Mouse (Mus musculus): ENCODE data around the gene Dusp1. TPM values are rescaled to one million over a fixed set of nuclear protein-coding genes. Genes with fewer than 3 reads are reported as not detected.

Gene Dusp1
- total RNA-seq, 2 experiments from 2014 or later = 48.7 to 56.1 TPM

GRCm38 (mm10) chr17:26506031-26506641 is 55.8 kb downstream of the Dusp1 start:
- DNase-seq (ENCODE audit: low spot score in 2 of 2) = peak in 1 of 2 experiments; percentile 43

DNA sequence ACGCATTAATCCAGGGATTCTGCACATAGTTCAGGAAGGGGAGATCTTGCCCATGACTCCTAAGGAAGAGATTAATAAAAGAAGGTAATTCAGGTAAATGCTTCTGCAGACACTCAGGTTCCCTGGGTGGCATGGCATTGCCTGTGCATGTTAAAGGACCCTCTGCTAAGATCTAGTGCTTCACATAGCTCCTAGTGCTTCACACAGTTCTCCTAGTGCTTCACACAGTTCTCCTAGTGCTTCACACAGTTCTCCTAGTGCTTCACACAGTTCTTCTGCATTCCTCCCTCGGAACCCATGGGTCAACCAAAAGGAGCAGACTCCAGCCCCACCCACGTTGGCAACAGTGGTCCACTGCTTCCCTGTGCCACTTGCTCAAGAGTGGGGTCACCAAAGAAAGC is 56.7 kb downstream of the Dusp1 start:
- DNase-seq (ENCODE audit: low spot score in 2 of 2) = no peak

DNA sequence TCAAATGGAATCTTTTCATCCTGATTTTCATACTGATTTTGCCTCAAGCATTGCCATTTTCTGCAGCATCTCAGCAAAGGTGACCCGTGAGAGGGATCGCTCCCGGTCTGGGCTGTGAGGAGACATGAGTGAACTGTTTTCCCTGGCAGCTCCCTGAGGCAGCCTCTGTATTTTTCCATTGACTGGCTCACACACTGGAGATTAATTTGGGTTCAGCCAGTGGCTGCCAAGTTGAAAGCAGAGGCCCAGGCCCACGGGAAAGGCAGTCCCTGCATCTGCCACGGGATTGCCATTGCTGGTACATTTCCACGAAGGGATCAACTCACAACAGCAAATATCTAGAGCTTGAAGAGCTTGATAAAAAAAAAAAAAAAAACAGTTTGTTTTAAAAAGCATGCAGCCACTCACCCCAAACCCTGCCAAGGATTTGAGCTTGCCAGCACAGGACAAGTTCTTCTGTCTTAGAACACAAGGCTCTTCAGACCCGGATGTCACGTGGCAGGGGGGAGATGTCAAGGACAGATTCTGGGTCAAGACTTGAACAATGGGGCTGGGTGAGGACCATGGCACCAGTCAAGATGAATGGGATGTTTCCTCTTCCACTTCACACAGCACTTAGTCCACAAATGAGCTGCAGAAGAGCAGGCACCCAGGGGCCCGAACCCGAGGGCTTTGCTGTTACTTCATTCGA is 57.8 kb downstream of the Dusp1 start:
- peak; percentile 60 to 73 for DNase-seq (ENCODE audit: low spot score in 2 of 2)

GRCm38 (mm10) chr17:26502808-26503671 is 58.9 kb downstream of the Dusp1 start:
- peak in 1 of 2 experiments; percentile 60 for DNase-seq (ENCODE audit: low spot score in 2 of 2)

GRCm38 (mm10) chr17:26501826-26502225 is 60.1 kb downstream of the Dusp1 start:
- no peak for DNase-seq (ENCODE audit: low spot score in 2 of 2)

DNA sequence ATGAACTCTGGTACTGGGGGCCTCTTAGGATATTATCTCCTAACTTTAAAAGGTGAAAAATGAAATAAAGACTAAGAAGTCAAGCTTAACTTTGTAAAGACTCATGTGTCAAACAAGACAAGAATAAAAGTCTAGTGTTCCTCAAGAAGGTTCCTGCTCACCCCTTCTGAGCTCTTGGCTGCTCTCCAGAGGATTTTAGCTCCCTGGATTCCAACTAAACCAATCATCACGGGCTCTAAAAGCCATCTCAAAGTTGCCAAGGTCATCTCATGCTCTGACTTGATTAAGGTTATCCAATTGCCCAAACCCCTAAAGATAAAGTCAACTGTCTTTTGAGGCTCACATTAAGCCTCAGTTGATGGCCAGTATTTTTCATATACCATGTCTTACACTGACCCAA is 63.3 kb downstream of the Dusp1 start:
- DNase-seq (ENCODE audit: low spot score in 2 of 2) = no peak

GRCm38 (mm10) chr17:26497416-26497923 is 64.5 kb downstream of the Dusp1 start:
- no peak for DNase-seq (ENCODE audit: low spot score in 2 of 2)

- DNase-seq (ENCODE audit: low spot score in 2 of 2) = no peak
Measured at GRCm38 (mm10) chr17:26494642-26495468, 67.1 kb downstream of the Dusp1 start.

- no peak for DNase-seq (ENCODE audit: low spot score in 2 of 2)
Measured at GRCm38 (mm10) chr17:26492246-26492645, 69.7 kb downstream of the Dusp1 start.

DNA sequence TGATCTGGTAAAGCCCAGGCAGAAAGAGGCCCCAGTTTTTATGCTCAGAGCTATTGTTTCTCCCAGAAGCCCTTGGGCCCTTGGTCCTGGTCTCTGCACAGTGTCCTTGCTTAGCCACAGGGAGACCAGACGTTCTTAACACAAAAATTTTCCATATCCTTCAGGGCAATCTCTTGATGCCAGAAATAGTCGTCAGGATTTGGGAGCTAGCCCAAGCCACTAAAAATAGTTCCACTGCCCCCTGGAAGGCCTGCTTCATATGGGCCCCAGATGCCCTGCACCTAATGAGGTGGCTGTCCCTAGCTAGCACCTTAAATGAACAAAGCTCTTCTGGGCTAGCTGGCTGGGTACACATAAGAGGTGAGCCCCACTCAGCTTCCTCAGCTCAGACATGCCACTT is 71.0 kb downstream of the Dusp1 start:
- DNase-seq (ENCODE audit: low spot score in 2 of 2) = no peak

DNA sequence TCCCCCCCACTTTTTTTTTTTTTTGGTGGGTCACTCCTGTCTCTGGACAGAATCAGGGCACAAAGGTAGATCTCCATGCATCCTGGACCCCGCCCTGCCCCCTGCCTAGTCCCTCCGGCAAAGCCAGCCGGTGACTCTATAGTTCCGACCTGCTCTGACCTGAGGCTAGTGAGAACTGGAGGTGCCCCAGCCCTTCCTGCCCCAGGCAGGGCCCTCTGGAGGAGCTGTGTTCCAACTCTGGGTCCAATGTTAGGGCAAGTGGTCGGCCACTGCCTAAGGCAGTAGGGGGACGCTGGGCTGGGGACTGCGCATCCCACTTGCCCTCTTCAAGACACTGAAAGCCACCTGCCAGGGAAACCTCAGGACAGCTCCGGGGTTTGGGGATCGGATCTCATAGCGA is 71.9 kb downstream of the Dusp1 start:
- no peak for DNase-seq (ENCODE audit: low spot score in 2 of 2)

- no peak for DNase-seq (ENCODE audit: low spot score in 2 of 2)
Measured at GRCm38 (mm10) chr17:26488711-26489403, 73.1 kb downstream of the Dusp1 start.

GRCm38 (mm10) chr17:26487917-26488316 is 74.0 kb downstream of the Dusp1 start:
- no peak for DNase-seq (ENCODE audit: low spot score in 2 of 2)

GRCm38 (mm10) chr17:26487266-26487665 is 74.7 kb downstream of the Dusp1 start:
- no peak for DNase-seq (ENCODE audit: low spot score in 2 of 2)

DNA sequence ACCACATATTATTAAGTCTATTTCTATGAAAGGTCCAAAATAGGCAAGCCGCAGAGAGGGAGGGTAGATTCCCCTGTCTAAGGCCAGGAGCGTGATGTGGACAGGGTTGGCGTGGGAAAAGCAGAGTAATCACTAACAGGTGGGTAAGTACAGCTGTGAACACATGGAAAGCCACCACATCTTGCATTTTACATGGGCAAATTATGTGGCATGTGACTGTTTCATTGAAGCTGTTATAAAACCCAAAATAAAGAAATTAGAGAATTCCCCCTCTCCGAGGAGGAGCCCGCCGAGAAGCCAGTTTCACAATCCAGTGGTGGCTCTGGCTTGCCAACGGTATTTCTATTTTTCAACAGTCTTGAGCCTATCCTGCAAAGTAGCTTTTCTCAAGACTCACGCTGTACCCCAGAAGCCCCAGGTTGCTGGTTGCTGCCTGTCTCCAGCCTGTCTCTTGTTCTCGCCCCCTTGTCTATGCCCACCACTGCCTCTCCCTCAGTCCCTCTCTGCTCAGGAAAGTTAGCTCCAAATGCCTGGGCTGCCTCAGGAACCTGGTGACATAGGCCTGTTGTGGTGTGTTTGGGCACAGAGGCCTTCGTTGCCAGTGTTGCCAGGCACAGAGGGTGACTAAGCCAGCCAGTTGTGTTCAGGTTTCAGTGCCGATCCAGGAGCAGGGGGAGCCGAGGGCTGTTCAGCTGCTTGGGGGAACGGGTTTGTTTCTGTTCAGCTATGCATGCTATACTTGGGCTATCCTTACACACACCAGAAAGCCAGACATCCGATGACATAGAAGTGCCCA is 77.1 kb downstream of the Dusp1 start:
- no peak for DNase-seq (ENCODE audit: low spot score in 2 of 2)

GRCm38 (mm10) chr17:26480956-26481355 is 81.0 kb downstream of the Dusp1 start:
- DNase-seq (ENCODE audit: low spot score in 2 of 2) = no peak

- DNase-seq (ENCODE audit: low spot score in 2 of 2) = no peak
Measured at GRCm38 (mm10) chr17:26479619-26480018, 82.3 kb downstream of the Dusp1 start.

DNA sequence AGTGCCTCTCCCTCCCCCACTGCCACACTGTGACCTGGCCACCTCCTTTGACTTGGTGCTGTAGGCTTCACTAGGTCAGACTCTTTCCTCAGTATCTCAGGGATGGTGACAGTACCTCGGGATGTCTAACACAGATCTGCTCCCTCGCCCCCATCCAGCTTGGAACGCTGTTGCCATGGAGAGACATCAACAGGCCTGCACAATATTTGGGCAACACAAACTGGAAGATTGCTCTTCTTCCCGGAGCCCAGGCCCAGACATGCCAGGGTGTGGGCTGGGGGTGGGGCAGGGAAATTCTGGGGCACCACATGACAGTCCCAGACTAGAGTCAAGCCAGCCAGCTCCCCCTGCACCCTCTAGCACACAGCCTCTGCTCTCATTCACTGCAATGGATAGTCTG is 83.3 kb downstream of the Dusp1 start:
- DNase-seq (ENCODE audit: low spot score in 2 of 2) = no peak

DNA sequence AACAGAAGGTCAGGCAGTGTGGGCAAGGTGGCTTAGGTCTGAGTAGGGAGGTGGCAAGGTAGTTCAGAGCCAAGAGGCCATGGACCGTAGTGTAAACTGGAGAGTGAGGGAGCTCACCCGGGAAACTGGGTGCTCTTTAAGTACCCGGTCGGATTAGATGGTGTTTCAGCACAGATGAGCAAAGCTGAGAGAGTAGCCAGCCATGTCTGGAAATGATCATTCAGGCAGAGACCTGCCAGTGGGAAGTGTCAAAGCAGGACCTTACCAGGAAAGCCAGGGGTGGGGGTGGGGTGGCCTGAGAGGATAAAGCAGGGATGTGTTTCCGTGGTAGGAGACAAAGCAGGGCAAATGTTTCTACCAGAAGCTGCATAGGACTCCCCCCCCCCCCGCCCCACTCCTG is 85.1 kb downstream of the Dusp1 start:
- no peak for DNase-seq (ENCODE audit: low spot score in 2 of 2)

Measured in adrenal gland, adult 18-20 months (tissue).